Mouse (Mus musculus) spleen, adult 18-20 months (tissue): ENCODE data around the gene Gm20388.
"Not testable (repeated sequence)": the region's sequence is repeated elsewhere in the genome, so short reads cannot be mapped to it uniquely, and the experiment has no call there.

Source experiments
- DNase-seq, 2 experiments: peaks; one replicate each; pipeline ENCODE4 v3.0.0; 2022; ENCODE audit warnings: mixed read lengths in 2 of 2

Gm20388 gene

GRCm38 (mm10) chr8:123453951-123454350 lies 3543.3 kb downstream of the Gm20388 start:
- DNase-seq = no peak

- DNase-seq = no peak
These were observed 3543.9 kb downstream of the Gm20388 start for GRCm38 (mm10) chr8:123454559-123454958.

GRCm38 (mm10) chr8:123463651-123464050 lies 3553.0 kb downstream of the Gm20388 start:
- no peak for DNase-seq

- DNase-seq = no peak
These were observed 3556.8 kb downstream of the Gm20388 start for GRCm38 (mm10) chr8:123467476-123467875.

GRCm38 (mm10) chr8:123472991-123473390 lies 3562.3 kb downstream of the Gm20388 start:
- DNase-seq = not testable (repeated sequence)

- DNase-seq = not testable (repeated sequence)
These were observed 3563.9 kb downstream of the Gm20388 start for GRCm38 (mm10) chr8:123474549-123474948.

GRCm38 (mm10) chr8:123476911-123477736 lies 3566.5 kb downstream of the Gm20388 start:
- DNase-seq = no peak

- DNase-seq = peak; percentile 88 to 96
These were observed 3567.2 kb downstream of the Gm20388 start, which contains the start of gene Afg3l1 for GRCm38 (mm10) chr8:123477737-123478258. Gene Afg3l1, plus strand, starts transcription at chr8:123477903.

- peak in 1 of 2 experiments; percentile 10 for DNase-seq
These were observed 3568.0 kb downstream of the Gm20388 start for GRCm38 (mm10) chr8:123478456-123479218.

- DNase-seq = no peak
These were observed 3572.0 kb downstream of the Gm20388 start for GRCm38 (mm10) chr8:123482627-123483026.

- DNase-seq = no peak
These were observed 3580.8 kb downstream of the Gm20388 start for GRCm38 (mm10) chr8:123491280-123492075.

- DNase-seq = no peak
These were observed 3582.3 kb downstream of the Gm20388 start for GRCm38 (mm10) chr8:123492898-123493297.

- no peak for DNase-seq
These were observed 3587.1 kb downstream of the Gm20388 start for GRCm38 (mm10) chr8:123497699-123498098.

- no peak for DNase-seq
These were observed 3588.3 kb downstream of the Gm20388 start for GRCm38 (mm10) chr8:123498963-123499362.

- DNase-seq = no peak
These were observed 3588.9 kb downstream of the Gm20388 start for GRCm38 (mm10) chr8:123499556-123499955.

- DNase-seq = no peak
These were observed 3591.6 kb downstream of the Gm20388 start for GRCm38 (mm10) chr8:123502192-123502591.

- DNase-seq = no peak
These were observed 3593.3 kb downstream of the Gm20388 start for GRCm38 (mm10) chr8:123503801-123504467.

- no peak for DNase-seq
These were observed 3594.1 kb downstream of the Gm20388 start for GRCm38 (mm10) chr8:123504591-123505195.

GRCm38 (mm10) chr8:123505267-123505666 lies 3594.6 kb downstream of the Gm20388 start:
- no peak for DNase-seq

- no peak for DNase-seq
These were observed 3595.1 kb downstream of the Gm20388 start for GRCm38 (mm10) chr8:123505695-123506094.

GRCm38 (mm10) chr8:123507153-123507552 lies 3596.5 kb downstream of the Gm20388 start:
- DNase-seq = no peak

- DNase-seq = no peak
These were observed 3600.2 kb downstream of the Gm20388 start for GRCm38 (mm10) chr8:123510819-123511218.
